12 mouse cellular contexts compared by ENCODE assay signal in the genomic region with DNA sequence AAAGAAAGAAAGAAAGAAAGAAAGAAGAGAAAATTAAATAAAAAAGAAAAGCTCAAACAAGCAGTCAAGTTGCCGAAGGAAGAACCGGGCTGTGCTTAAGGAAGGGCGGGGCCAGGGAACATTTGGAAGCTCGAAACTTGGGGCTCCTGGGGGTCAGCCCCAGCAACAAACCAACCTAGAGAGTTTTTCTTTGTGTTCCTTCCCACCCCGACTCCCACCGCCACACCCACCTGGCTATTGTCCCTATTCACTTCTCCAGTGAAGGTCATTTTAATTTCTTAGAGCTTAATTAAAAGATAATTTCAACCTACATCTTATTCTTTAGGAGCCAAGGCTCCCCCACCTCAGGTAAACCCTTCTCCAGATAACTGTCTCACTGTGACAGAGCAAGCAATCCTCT. TPM values are rescaled to one million over a fixed set of nuclear protein-coding genes. Genes with fewer than 3 reads are reported as not detected.
DNase-seq lines count a peak whose midpoint lies in the region; ATAC-seq and TF ChIP-seq lines count a peak whose summit lies in the region.
"Had no signal": no experiment of that assay in that cellular context is flagged by ENCODE, and none has a peak within 500 bp of the region (broad histone marks: within the 10 kb centered on the region; RNA-seq: fewer than 3 reads in every experiment).

No protein-coding gene starts in this region.

- peak overlapping the region; percentile 33 for H3K4me3 ChIP-seq in heart, embryonic 12.5 days
- peak overlapping the region; percentile 0 to 17; a peak in 1 of 4 replicates for H3K4me3 ChIP-seq in ES-E14 (ENCODE audit: insufficient read depth in 1 of 2, low read depth in 1 of 2, low read length in 2 of 2, poor library complexity in 1 of 2, severe bottlenecking in 1 of 2)
- peak overlapping the region; percentile 35 for H3K4me3 ChIP-seq in hindbrain, embryonic 10.5 days
- H3K4me3 ChIP-seq in liver, embryonic 15.5 days (replicated peaks), result peak overlapping the region; percentile 14
- H3K4me3 ChIP-seq: erythroblast, embryonic 14.5 days had no signal

- H3K27me3 ChIP-seq in heart, embryonic 12.5 days (replicated peaks), result no peaks in the 10 kb centered on the region
- H3K27me3 ChIP-seq in hindbrain, embryonic 10.5 days (ENCODE audit: insufficient read depth, poor library complexity, severe bottlenecking), result no peaks in the 10 kb centered on the region
- peaks cover 29% of the 10 kb centered on the region for H3K27me3 ChIP-seq in liver, embryonic 15.5 days

- no peaks in the 10 kb centered on the region for H3K9me3 ChIP-seq in heart, embryonic 12.5 days (replicated peaks)
- no peaks in the 10 kb centered on the region for H3K9me3 ChIP-seq in ES-E14 (ENCODE audit: control insufficient read depth, insufficient read depth, low read depth, low read length)
- H3K9me3 ChIP-seq in hindbrain, embryonic 10.5 days, result no peaks in the 10 kb centered on the region
- no peaks in the 10 kb centered on the region for H3K9me3 ChIP-seq in liver, embryonic 15.5 days (replicated peaks)

- peak overlapping the region; percentile 63 for H3K4me2 ChIP-seq in heart, embryonic 12.5 days
- H3K4me2 ChIP-seq in liver, embryonic 15.5 days, result peak overlapping the region; percentile 51

- H3K4me1 ChIP-seq in heart, embryonic 12.5 days (replicated peaks), result peaks cover 9% of the 10 kb centered on the region; the same call in 1 of the 2 replicates
- peaks cover 0 to 13% of the 10 kb centered on the region in 2 experiments; a peak in 2 of 4 replicates for H3K4me1 ChIP-seq in ES-E14 (ENCODE audit: control insufficient read depth in 2 of 2, insufficient read depth in 2 of 2, low read length in 2 of 2, poor library complexity in 1 of 2)
- peaks cover 10% of the 10 kb centered on the region for H3K4me1 ChIP-seq in hindbrain, embryonic 10.5 days (replicated peaks)
- H3K4me1 ChIP-seq in liver, embryonic 15.5 days (replicated peaks), result peaks cover 28% of the 10 kb centered on the region

- no peak overlapping the region for H3K9ac ChIP-seq in heart, embryonic 12.5 days
- no peak overlapping the region for H3K9ac ChIP-seq in ES-E14 (ENCODE audit: insufficient read depth, low read depth, low read length, poor library complexity, severe bottlenecking)
- no peak overlapping the region for H3K9ac ChIP-seq in liver, embryonic 15.5 days

- no peak for DNase-seq in heart, postnatal 14 days
- DNase-seq in ES-E14 (ENCODE audit: low read depth, low spot score), result peak; percentile 74
- no peak for DNase-seq in hindbrain, embryonic 10.5 days (ENCODE audit: low spot score)
- DNase-seq in thymus, postnatal 14 days, result no peak
- DNase-seq in thymus, postnatal 10 days (ENCODE audit: low spot score in 2 of 2), result no peak
- DNase-seq in gastrocnemius, adult 18-20 months (ENCODE audit: low spot score), result no peak
- DNase-seq: adrenal gland, postnatal 10 days; layer of hippocampus, adult 9-11 months had no signal

- H3K27ac ChIP-seq in heart, embryonic 12.5 days (ENCODE audit: poor library complexity, severe bottlenecking), result no peak overlapping the region
- peak overlapping the region; percentile 99; the same call in 1 of the 2 replicates for H3K27ac ChIP-seq in ES-E14 (ENCODE audit: insufficient read depth, low read depth, low read length, poor library complexity, severe bottlenecking)
- H3K27ac ChIP-seq in hindbrain, embryonic 10.5 days, result no peak overlapping the region
- no peak overlapping the region for H3K27ac ChIP-seq in liver, embryonic 15.5 days (replicated peaks)

- intact Hi-C loops in heart, postnatal 14 days (cut with DNase I), result loop anchor here (10.0 kb wide), 2 partner anchors 47 to 147 kb away; a partner anchor contains a TSS

- no peaks in the 10 kb centered on the region for H3K36me3 ChIP-seq in heart, embryonic 12.5 days
- H3K36me3 ChIP-seq in ES-E14 (ENCODE audit: control insufficient read depth, insufficient read depth, low read length, poor library complexity, severe bottlenecking), result no peaks in the 10 kb centered on the region
- no peaks in the 10 kb centered on the region for H3K36me3 ChIP-seq in hindbrain, embryonic 10.5 days
- no peaks in the 10 kb centered on the region for H3K36me3 ChIP-seq in liver, embryonic 15.5 days (replicated peaks)

- ATAC-seq in heart, embryonic 12.5 days (ENCODE audit: insufficient number of reproducible peaks, low FRiP score), result no peak
- ATAC-seq in liver, embryonic 15.5 days (ENCODE audit: insufficient read depth), result no peak
- ATAC-seq: CD4-positive, CD25-positive, alpha-beta regulatory T cell, adult 4 months had no signal

- in situ Hi-C loops in ES-E14 (cut with MboI; ENCODE audit: low sequenced_read_pairs in 2 of 2, unreplicated experiment in 2 of 2), result no loop called here

- WGBS in heart, embryonic 12.5 days, result 16% methylated on average over 6 of the region's 6 CpGs
- WGBS in hindbrain, embryonic 10.5 days, result 9% methylated on average over 6 of the region's 6 CpGs
- WGBS in liver, embryonic 15.5 days (ENCODE audit: insufficient replicate concordance), result 15% methylated on average over 6 of the region's 6 CpGs

TF ChIP-seq in ES-E14, 5 proteins besides CTCF, POLR2A, EP300 and RAD21:
- TF ChIP-seq ZC3H11A (IDR thresholded peaks at IDR 0.05; ENCODE audit: borderline replicate concordance, low read depth, low read length), result no peak
- no peak for TF ChIP-seq HCFC1 (IDR thresholded peaks at IDR 0.05; ENCODE audit: borderline replicate concordance, insufficient read depth, low read length)
- TF ChIP-seq CHD2 (IDR thresholded peaks at IDR 0.05; ENCODE audit: low read depth, low read length), result no peak
- no peak for TF ChIP-seq MAFK (IDR thresholded peaks at IDR 0.05; ENCODE audit: insufficient read depth, low read depth, low read length)
- TF ChIP-seq ZNF384 (IDR thresholded peaks at IDR 0.05; ENCODE audit: low read depth, low read length), result no peak

RNA-seq across cellular contexts. Expression of a gene that starts 25.6 kb away (rescaled TPM):
- 39.9 and 41.9 TPM in 2 replicates for polyA plus RNA-seq in heart, embryonic 12.5 days (2016; fragmentation: Nextera tagmentation; extraction: Ambion mirVana)
- total RNA-seq in heart, postnatal 14 days (2021), result 10 to 100 TPM; 36.8 to 38.2 TPM
- total RNA-seq in ES-E14 (2012; rRNA removed), result 40.7 and 51.6 TPM in 2 replicates
- polyA plus RNA-seq in hindbrain, embryonic 10.5 days (2016; fragmentation: Nextera tagmentation; extraction: Ambion mirVana), result 36.6 and 38.5 TPM in 2 replicates
- 20.2 and 20.4 TPM in 2 replicates for polyA plus RNA-seq in liver, embryonic 15.5 days (2015; fragmentation: Nextera tagmentation; extraction: Ambion mirVana)
- 10 to 100 TPM; 68.3 to 72.6 TPM for total RNA-seq in gastrocnemius, adult 18-20 months (2021)

RNA-seq across cellular contexts. Expression of a gene that starts 28.7 kb away (rescaled TPM):
- 186 and 193 TPM in 2 replicates for polyA plus RNA-seq in heart, embryonic 12.5 days (2016; fragmentation: Nextera tagmentation; extraction: Ambion mirVana)
- total RNA-seq in heart, postnatal 14 days (2021), result 10 to 100 TPM; 69.1 to 70.7 TPM
- 246 and 266 TPM in 2 replicates for total RNA-seq in ES-E14 (2012; rRNA removed)
- 273 and 276 TPM in 2 replicates for polyA plus RNA-seq in hindbrain, embryonic 10.5 days (2016; fragmentation: Nextera tagmentation; extraction: Ambion mirVana)
- polyA plus RNA-seq in liver, embryonic 15.5 days (2015; fragmentation: Nextera tagmentation; extraction: Ambion mirVana), result 42.8 and 50.1 TPM in 2 replicates
- 10 to 100 TPM; 58.2 to 61.5 TPM for total RNA-seq in gastrocnemius, adult 18-20 months (2021)
